Mouse (Mus musculus) adrenal gland (tissue): Measurements from ENCODE around the gene Eri3.

ENCODE experiments used
- intact Hi-C: fragments of 180-260 bp; cut with DNase I; formaldehyde crosslinking; loops from one replicate; pipeline ENCODE4 v1.15.1; 2025
- long read RNA-seq, 2 experiments: library from polyadenylated mRNA; unstranded; transcript quantifications; one replicate each; pipeline ENCODE4 v2.0.0; 2020; ENCODE audit warnings: borderline replicate concordance in 1 of 2; ENCODE audit not compliant: insufficient replicate concordance in 1 of 2

Gene Eri3
- long read RNA-seq, experiment 1, transcript Eri3-201 (9 exons, 1,719 nt), result major isoform, 29 of 75 reads
- long read RNA-seq, experiment 1, partial matches to known transcripts, result 17 of 75 reads
- long read RNA-seq, experiment 1, other reads (novel, unspliced or antisense), result 28 of 75 reads
- long read RNA-seq, experiment 2, transcript Eri3-201 (9 exons, 1,719 nt), result major isoform, 32 of 75 reads
- long read RNA-seq, experiment 2, partial matches to known transcripts, result 10 of 75 reads
- long read RNA-seq, experiment 2, other reads (novel, unspliced or antisense), result 32 of 75 reads

- intact Hi-C loops, result loop anchor here (10.0 kb wide), 1 partner anchor 125 kb away; no protein-coding TSS in a partner anchor
Measured at GRCm38 (mm10) chr4:117550140-117550851, at the start of gene Eri3. TSS of gene Eri3 (plus strand) at chr4:117550365.

- intact Hi-C loops, result no loop called here
Measured at GRCm38 (mm10) chr4:117518246-117518645, 31.9 kb upstream of the Eri3 start.

- intact Hi-C loops, result no loop called here
Measured at GRCm38 (mm10) chr4:117521350-117521749, 28.8 kb upstream of the Eri3 start.

GRCm38 (mm10) chr4:117525990-117526389 lies 24.2 kb upstream of the Eri3 start:
- intact Hi-C loops, result loop anchor here (5.0 kb wide), 2 partner anchors 199 to 254 kb away; no protein-coding TSS in a partner anchor

- intact Hi-C loops, result loop anchor here (5.0 kb wide), 2 partner anchors 200 to 255 kb away; no protein-coding TSS in a partner anchor
Measured at GRCm38 (mm10) chr4:117527116-117527899, 22.9 kb upstream of the Eri3 start.

GRCm38 (mm10) chr4:117527952-117528351 lies 22.2 kb upstream of the Eri3 start:
- intact Hi-C loops, result loop anchor here (5.0 kb wide), 2 partner anchors 201 to 256 kb away; no protein-coding TSS in a partner anchor

- intact Hi-C loops, result loop anchor here (5.0 kb wide), 2 partner anchors 203 to 258 kb away; no protein-coding TSS in a partner anchor
Measured at GRCm38 (mm10) chr4:117529843-117530242, 20.3 kb upstream of the Eri3 start.

- intact Hi-C loops, result no loop called here
Measured at GRCm38 (mm10) chr4:117535496-117536200, 14.5 kb upstream of the Eri3 start.

GRCm38 (mm10) chr4:117537002-117537401 lies 13.2 kb upstream of the Eri3 start:
- intact Hi-C loops, result no loop called here

- intact Hi-C loops, result no loop called here
Measured at GRCm38 (mm10) chr4:117539329-117539980, 10.7 kb upstream of the Eri3 start.

GRCm38 (mm10) chr4:117540571-117540970 lies 9.6 kb upstream of the Eri3 start:
- intact Hi-C loops, result no loop called here

- intact Hi-C loops, result no loop called here
Measured at GRCm38 (mm10) chr4:117545448-117545847, 4.7 kb upstream of the Eri3 start.

GRCm38 (mm10) chr4:117546616-117547015 lies 3.5 kb upstream of the Eri3 start:
- intact Hi-C loops, result no loop called here

GRCm38 (mm10) chr4:117549576-117549975 lies 589 bp upstream of the Eri3 start:
- intact Hi-C loops, result no loop called here

- intact Hi-C loops, result loop anchor here (10.0 kb wide), 1 partner anchor 123 kb away; no protein-coding TSS in a partner anchor
Measured at GRCm38 (mm10) chr4:117551144-117552000, 1.2 kb downstream of the Eri3 start.

- intact Hi-C loops, result loop anchor here (10.0 kb wide), 1 partner anchor 119 kb away; no protein-coding TSS in a partner anchor
Measured at GRCm38 (mm10) chr4:117555495-117555894, 5.3 kb downstream of the Eri3 start.

GRCm38 (mm10) chr4:117556372-117556771 lies 6.2 kb downstream of the Eri3 start:
- intact Hi-C loops, result loop anchor here (10.0 kb wide), 1 partner anchor 118 kb away; no protein-coding TSS in a partner anchor

GRCm38 (mm10) chr4:117557068-117557645 lies 7.0 kb downstream of the Eri3 start:
- intact Hi-C loops, result loop anchor here (10.0 kb wide), 1 partner anchor 118 kb away; no protein-coding TSS in a partner anchor

- intact Hi-C loops, result no loop called here
Measured at GRCm38 (mm10) chr4:117563967-117564366, 13.8 kb downstream of the Eri3 start.
